Mouse (Mus musculus) gastrocnemius, postnatal 36 days (tissue): ENCODE measurements around the gene Hbq1b. TPM values are rescaled to one million over a fixed set of nuclear protein-coding genes. Genes with fewer than 3 reads are reported as not detected.

Experiments
- DNase-seq, 2 experiments: peaks; one replicate each; pipeline ENCODE4 v3.0.0; 2022
- intact Hi-C: fragments of 180-260 bp; cut with DNase I; formaldehyde crosslinking; loops from one replicate; pipeline ENCODE4 v1.15.1; 2025
- long read RNA-seq, 2 experiments: library from polyadenylated mRNA; stranded (forward); transcript quantifications; one replicate each; pipeline ENCODE4 v2.0.0; 2021
- total RNA-seq, 2 experiments: library from RNA; stranded (reverse); gene quantifications; 2 replicates each; pipeline ENCODE4 v1.2.3; 2021

The Hbq1b gene
- not detected for total RNA-seq
- long read RNA-seq, experiment 1: 0 reads
- long read RNA-seq, experiment 2: 0 reads

DNA sequence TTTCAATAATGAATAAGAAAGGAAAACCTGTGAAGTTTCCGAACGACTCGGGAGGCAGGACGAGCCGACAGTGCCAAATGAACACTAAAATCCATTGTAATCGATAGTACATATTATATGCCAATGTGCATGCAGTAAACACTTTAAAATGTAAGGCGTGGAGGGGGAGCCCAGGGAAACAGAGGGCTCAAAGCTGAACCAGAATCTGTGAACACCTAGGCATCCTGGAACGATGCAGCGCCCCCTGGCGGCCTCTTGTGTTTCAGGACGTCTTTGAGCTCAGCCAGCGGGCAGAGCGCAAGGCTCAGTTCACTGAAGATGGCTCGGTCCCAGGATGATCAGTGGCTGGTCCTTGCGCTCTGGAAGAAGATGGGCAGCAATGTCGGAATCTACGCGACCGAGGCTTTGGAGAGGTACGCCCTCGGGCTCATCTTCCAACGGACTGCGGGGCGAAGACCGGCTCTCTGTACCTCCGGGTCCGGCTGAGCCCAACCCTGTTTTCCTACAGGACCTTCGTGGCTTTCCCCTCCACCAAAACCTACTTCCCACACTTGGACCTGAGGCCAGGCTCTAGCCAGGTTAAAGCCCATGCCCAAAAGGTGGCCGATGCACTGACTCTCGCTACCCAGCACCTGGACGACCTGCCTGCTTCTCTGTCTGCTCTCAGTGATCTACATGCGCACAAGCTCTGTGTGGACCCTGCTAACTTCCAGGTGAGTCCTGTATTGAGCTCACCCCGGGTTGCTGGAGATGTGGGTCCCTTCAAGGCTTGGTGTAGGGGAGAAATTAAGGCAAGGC is at the start of gene Hbq1b:
Gene Hbq1b, plus strand, starts transcription at position 271 of the 798 bp plus-strand sequence.
- peak; percentile 72 to 76 for DNase-seq
- intact Hi-C loops: loop anchor here (5.0 kb wide), 1 partner anchor 105 kb away; no protein-coding TSS in a partner anchor

DNA sequence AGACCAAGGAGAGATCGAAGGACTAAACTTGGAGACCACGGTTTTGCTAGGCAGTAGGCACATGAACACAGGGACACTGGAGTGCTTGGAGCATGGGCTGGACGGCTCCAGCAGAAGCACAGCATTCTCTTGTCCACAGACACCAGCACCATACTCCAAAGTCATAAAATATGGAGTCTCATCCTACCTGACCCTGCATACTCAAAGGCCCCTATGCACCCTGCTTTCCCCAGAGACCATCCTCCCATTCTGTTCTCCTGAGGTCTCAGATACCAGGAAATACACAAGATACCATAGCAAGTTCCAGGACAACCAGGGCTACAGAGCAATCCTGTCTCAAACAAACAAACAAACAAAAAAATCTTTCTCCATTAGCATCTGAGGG is 49.4 kb upstream of the Hbq1b start:
- intact Hi-C loops: no loop called here
- DNase-seq: no peak

DNA sequence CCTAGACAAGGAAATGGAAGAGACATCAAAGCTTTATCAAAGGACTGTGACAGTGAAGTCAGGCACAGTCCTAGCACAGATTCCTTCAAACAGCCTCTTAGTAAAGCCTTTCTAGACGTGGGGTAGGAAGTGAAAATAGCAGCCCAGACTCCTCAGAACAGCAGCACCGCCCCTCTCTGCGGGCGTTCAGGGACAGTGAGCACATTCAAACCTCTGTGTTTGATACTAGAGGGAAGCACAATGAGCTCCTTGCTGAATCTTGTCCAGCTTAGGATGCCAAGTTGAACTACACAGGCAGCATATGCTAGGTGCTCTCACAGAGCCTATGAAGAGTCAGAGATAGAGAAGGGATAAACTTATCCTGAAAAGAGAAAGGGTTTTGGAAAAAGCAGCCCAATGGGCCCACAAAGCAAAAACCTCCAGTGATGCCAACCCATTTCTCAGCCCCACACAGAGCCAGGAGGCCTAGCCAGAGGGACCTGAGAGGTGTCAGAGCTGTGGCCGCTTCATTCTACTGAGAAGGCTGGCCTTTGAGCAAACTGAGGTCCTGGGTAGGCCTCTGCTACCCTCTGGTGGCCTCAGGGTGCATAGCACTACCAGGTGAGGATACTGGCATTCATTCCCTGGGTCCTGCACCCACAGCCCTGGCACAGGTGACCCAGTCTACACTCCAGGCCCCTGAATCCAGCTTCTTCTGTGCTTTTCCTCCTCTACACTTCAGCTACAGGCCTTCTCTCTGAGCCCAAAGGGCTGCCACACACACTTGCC is 48.5 kb upstream of the Hbq1b start:
- intact Hi-C loops: loop anchor here (1.0 to 2.0 kb wide), 2 partner anchors 23 to 55 kb away; no protein-coding TSS in a partner anchor
- DNase-seq: peak; percentile 58 to 65

DNA sequence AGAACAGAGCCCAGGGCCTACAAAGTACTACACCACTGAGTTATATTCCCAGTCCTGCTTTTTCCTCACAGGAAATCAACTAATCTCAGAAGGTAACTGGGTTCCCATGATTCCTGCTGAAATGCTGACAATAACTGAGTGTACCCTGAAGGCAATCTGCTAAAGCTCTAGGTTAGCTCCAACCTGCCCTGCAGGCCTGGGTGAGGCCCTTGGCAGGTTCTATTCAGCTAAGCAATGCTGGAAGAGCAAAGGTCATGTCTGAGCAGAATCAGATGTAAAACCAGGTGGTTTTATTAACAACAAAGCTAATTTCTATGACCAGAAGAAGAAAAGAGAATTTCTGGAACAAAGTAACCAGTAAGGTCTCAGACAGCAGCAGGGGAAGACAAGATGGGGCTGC is 45.4 kb upstream of the Hbq1b start:
- intact Hi-C loops: no loop called here
- DNase-seq: no peak

DNA sequence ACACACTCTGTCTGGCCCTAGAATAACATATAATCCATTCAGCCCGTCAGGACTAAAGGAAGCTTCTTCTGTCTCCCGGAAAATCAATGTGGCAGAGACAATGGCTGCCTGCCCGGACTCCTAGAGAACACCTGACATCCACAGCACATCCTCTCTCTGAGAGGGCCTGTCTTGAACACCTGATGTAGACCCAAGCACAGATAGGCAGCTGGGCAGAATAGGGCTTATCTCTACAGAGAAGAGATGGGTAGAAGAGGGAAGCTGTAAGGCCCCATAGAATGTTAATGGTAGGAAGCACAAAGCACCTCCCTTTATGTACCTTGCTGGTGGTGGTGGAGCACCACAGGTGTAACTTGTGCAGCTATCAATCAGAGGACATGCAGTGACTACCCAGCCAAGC is 44.6 kb upstream of the Hbq1b start:
- intact Hi-C loops: no loop called here
- DNase-seq: no peak

DNA sequence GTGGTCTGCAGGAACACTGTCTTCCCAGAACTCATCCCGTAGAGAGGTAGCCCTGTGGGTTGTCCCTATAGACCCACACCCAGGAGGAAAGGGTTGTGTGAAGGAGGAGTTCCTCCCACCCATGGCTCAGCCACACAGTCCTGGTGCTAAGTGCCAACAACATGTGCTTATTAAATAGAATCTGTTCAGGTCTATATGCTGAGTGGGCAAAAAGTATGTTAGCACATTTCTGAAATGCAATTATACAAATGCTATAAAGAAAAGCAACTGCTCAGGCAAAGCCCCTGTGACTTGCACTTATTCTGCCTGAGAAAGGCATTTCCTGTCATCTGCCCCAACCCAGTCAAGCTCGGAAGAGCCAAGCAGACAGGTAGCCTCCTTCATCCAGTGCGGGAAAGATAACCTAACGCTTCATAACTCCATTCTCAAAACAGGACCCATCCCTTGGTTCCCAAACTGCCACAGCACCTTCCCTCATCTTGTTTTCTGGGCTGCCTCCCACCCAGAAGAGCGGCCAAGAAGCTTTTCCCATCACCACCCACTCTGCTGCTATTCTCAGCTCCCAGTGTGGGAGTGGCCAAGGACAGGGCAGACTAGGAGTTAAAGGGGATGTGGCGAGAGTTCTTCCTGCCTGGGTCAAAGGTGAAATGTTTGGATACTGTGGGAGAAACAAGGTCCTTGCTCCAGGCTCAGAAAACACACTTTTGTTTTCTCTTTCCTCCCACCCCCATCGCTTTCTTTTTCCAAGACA is 43.4 kb upstream of the Hbq1b start:
- intact Hi-C loops: no loop called here
- DNase-seq: no peak

DNA sequence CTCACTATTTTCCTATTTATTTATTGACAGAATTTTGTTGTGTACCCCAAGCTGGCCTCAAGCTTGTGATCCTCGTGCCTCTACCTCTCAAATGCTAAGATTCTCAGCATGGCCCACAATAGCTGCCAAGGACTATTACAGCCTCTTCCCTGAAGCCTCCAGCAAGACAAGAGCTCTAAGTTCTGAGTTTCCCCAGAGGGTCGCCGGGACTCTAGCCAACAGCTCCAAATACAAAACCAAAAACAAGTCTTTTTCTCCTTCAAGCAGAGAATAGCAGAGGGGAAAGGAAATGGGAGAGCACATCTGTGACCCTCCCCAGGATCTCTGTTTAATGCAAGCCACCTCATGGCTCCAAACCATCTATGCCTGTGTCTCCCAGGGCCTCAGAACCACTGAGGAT is 42.7 kb upstream of the Hbq1b start:
- peak in 1 of 2 experiments; percentile 51 for DNase-seq
- intact Hi-C loops: no loop called here

DNA sequence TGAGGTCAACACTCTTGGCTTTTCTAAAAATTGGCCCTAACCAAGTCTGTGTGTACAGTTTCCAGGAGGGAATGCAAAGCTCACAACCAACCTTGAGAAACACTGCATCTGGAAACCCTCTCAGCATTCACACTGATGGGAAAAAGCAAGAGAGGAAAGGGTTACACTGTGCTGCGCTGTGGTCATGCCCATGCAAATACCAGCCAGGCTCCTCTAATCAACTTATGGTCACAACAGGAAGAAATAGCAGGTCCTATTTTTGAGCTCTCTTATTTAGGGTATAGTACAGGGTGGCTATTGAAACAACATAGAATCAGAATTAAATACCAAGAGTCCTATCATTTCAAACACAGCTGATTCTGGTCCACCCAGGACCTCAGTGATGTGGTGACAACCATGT is 42.1 kb upstream of the Hbq1b start:
- intact Hi-C loops: no loop called here

DNA sequence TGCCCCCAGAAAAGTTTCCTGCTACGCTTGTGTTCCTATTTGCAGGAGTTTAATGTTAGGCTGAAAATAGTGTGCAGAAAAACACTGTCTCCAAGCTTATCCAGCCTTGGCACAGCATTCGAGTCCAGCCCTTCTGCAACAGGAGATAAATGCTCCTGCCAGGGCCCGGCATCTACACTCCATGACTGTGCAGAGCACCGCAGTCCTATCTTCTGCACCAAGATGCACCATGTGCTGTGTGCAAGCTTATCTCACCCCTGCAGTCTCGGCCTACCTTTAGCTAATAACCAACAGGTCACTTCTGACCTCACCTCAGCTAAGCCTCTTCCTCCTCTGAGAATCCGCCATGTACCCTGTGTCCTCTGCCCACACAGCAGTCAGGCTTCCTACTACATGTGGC is 41.2 kb upstream of the Hbq1b start:
- DNase-seq: no peak
- intact Hi-C loops: no loop called here

More for the DNA sequence above, 42.1 kb upstream of the Hbq1b start:
- no peak for DNase-seq

DNA sequence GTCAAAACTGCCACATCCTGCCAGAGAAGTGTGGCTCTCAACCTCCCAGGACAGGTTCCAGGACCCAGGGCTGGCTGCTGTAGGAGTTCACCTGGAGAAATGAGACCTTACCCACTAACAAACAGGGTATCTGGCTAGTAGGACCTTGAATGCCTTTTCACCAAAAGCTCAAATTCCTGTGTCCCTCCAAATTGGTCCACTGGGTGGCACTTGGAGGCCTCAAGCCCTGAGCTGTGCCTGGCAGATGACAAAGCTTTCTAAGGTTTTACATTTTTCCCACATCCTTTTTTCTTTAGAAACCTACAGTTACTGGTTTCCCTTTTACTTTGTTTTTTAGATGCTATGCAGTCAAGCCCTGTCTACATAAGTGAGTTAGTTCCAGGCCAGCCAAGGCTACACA is 39.7 kb upstream of the Hbq1b start:
- DNase-seq: no peak
- intact Hi-C loops: no loop called here

DNA sequence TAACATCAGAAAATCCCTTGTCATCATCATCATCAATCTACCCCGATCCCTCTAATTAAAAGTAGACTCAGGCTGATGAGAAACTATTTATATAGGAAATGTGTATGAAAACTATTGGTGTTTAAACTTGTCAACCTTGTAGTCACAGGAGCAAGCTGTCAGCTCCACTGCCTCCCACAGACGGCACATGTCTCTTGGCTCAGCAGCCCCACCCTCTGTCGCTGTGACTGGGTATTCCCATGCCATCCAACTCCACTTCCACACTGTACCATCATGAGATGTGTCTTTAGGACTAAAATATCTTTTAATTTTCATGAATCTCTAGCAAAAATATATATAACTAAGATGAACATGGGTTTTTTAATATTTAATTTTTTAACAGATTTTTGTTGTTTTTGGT is 38.4 kb upstream of the Hbq1b start:
- DNase-seq: no peak
- intact Hi-C loops: no loop called here

DNA sequence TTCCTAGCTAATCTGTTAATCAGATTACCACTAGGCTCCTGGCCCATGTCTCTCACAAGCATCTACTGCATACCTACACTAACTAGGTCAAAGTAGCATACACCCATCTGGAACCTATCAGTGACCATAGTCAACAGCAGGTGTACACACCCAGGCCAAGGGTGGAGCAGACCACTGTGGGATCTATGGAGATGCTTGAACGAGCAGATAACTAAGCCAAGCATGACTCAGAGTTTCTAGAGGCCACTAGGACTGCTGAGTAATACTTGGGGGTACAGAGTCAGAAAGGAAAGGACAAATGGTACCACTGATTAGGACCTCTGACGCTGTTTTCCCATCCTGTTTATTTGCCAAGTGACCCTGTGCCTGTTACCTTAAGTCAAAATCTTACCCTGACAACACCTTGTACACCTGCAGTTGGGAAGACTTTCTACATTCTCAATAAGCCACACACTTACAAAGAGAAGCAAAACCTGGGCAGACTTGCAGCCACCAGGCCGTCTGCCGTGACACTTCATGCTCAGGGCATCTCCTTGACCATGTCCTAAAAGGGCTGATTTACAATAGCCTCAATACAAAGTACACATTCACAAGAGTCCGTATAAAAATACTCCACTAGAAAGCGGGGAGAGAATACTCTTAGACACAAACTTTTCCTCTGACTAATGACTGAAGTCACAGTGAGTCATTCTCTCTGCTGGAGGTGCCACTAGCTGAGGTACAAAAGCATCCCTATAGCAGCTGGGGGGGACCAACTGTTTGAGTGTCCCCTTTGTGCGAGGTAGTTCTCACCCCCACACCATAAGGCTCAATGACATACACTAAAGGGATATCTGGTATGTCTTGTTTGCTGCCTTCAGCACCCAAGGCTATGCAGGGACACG is 35.6 kb upstream of the Hbq1b start:
- intact Hi-C loops: no loop called here
- no peak for DNase-seq

DNA sequence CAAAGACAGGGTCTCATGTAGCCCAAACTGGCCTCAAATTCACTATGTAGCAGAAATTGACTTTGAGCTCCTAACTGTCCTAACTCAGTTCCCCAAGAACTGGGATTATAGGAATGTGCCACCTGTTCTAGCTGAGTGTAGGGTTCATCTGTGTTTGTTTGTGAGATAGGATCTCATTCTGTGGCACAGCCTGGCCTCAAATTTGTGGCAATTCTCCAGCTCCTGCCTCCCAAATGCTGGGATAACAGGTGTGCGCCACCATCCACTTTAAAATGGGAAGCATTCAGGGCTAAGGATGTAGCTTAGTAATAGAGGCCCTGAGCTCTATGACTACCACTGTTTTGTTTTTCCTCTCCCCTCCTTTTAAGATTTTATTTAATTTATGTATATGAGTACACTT is 33.6 kb upstream of the Hbq1b start:
- intact Hi-C loops: no loop called here

DNA sequence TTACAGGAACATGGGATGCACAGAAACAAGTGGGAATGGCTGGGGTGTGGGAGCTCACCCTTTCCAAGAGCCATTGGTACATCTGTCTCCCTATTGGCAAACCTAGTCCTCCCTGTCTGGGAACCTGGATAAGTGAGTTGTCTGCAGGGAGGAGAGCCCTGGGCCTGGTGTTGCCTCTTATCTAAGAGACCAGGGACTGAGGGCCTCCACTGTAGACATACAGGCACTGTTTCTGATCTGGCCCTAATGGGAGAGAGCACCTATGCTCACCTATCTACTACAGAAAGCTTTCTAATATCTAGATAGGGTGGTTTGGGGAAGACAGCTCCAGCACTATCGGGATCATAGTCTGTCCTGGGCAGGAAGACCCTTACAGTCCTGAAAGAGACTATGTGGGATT is 30.6 kb upstream of the Hbq1b start:
- intact Hi-C loops: no loop called here
- DNase-seq: no peak

More for the DNA sequence above, 33.6 kb upstream of the Hbq1b start:
- DNase-seq: no peak

DNA sequence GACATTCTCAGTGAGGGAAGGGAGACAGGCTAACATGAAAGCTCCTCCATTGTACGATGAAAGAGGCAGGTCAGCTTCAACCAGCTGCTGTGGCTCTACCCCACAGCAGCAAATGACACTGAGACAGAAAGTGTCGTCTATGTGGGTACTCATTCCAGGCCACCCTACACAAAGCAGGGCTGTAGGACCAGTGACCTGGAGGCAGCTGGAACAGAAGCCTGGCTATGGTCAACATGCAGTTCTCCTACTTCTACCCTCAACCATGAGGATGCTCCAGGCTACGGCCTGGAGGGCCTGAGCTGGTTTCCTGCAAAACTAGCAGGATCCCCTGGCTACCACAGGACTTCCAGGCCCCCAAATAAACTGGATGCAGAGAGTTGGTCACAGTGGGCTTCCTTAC is 30.2 kb upstream of the Hbq1b start:
- intact Hi-C loops: no loop called here
- DNase-seq: no peak

DNA sequence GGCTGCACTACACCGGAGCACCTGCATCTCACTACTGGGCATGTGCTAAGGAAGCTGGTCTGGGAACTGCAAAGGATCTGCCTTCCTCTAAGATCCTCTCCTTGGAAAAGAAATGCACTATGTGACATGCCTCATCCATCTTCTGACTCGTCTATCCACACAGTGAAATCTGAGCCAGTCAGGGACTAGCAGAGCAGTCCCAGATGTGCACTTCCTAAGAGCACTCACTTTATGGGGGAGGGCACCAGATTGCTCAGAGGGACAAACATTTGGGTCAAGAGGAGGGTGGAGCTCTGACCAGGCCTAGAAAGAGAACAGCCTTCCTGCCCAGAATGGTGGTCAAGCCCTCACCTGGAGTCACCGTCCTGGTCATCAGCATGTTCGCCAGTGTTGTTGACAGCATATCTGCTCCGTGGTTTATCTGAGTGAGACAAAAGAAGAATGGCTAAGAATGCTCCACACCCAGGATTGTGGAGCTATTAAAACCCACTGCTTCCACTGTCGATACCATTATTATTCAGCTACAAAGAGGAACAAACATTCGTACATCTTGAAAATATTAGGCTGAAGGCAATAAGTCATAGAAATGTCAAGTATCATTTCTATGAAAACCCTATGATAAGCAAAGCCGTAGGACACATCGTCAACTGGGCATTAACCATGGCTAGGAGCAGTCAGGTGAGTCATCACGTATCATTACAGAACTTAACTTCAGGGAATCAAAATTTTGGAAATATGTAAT is 23.9 kb upstream of the Hbq1b start:
- intact Hi-C loops: no loop called here
- no peak for DNase-seq

DNA sequence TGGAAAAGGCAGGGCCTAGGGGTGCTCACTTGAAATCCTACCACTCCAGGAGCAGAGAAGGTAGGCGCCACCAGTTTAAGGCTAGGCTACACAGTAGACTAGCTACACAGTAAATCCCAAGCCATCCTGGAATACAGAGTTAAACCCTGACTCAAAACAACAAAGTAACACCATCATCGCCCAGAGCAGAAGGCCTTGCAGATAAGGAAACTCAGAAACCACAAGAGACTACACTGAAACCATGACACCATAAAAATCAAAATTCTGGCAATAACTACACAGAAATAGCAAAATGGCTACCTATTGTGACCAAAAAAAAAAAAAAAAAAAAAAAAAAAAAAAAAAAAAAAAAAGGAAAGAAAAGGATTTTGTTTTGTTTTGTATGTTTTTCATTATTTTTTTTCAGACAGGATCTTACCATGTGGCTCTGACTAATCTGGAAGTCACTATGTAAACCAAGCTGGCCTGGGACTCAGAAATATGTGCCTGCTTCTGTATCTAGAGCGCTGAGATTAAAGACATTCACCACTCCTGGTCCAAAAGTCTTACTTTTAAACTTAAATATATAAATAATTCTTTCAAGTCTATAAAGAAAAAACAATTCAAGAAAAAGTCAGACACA is 21.5 kb upstream of the Hbq1b start:
- intact Hi-C loops: no loop called here

DNA sequence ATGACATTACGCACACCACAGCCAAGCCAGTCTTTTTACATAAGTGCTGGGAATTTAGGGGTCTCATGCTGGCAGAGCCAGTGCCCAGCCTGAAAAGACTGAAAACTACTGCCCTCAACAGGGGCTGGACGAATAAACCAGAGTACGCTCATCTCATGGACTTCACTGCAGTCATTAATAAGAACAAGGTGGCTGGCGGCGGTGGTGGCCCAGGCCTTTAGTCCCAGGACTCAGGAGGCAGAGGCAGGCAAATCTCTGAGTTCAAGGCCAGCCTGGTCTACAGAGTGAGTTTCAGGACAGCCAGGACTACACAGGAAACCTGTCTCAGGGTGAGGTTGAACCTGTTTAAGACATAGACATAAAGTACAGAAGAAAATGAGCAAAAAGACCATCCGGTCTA is 20.6 kb upstream of the Hbq1b start:
- intact Hi-C loops: no loop called here

More for the DNA sequence above, 21.5 kb upstream of the Hbq1b start:
- DNase-seq: no peak

DNA sequence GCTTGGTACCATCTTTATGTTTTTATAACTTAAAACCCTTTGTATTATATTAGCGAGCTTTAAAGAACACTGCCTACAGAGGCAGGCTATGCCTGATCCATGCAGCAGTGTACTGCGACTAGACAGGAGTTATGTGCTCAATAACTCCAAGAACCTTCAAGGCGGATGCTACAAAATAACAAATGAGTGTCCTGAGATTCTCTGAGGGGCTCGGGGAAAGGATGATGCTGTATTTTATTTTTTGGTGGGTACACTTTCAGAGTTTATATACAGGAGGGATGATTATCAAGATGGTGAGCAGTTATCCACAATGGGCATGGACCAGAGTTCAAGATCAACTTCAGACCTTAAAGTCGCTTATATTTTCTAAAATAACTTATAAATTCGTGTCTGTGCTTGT is 20.0 kb upstream of the Hbq1b start:
- intact Hi-C loops: no loop called here
- DNase-seq: no peak

More for the DNA sequence above, 20.6 kb upstream of the Hbq1b start:
- DNase-seq: no peak
